Mouse (Mus musculus) retina, postnatal 7 days (tissue): ENCODE data around the gene Gpcpd1.
A peak's percentile ranks its signal among the peaks of the same experiment; 100 is the strongest.

Experiments used
- DNase-seq: peaks from one replicate; pipeline ENCODE4 v3.0.0-alpha.2; 2012; ENCODE audit warnings: low read depth, low spot score

Gpcpd1 gene

GRCm38 (mm10) chr2:132586006-132586405 is 1.5 kb downstream of the Gpcpd1 start:
- DNase-seq: no peak

- DNase-seq: no peak
These were observed 3.3 kb downstream of the Gpcpd1 start for GRCm38 (mm10) chr2:132584191-132584590.

- DNase-seq: no peak
These were observed 4.4 kb downstream of the Gpcpd1 start for GRCm38 (mm10) chr2:132583126-132583525.

GRCm38 (mm10) chr2:132582227-132582626 is 5.3 kb downstream of the Gpcpd1 start:
- peak; percentile 24 for DNase-seq

GRCm38 (mm10) chr2:132579689-132580088 is 7.8 kb downstream of the Gpcpd1 start:
- DNase-seq: no peak

- no peak for DNase-seq
These were observed 8.8 kb downstream of the Gpcpd1 start for GRCm38 (mm10) chr2:132578711-132579110.

GRCm38 (mm10) chr2:132578059-132578458 is 9.5 kb downstream of the Gpcpd1 start:
- peak; percentile 90 for DNase-seq

GRCm38 (mm10) chr2:132577431-132577981 is 10.0 kb downstream of the Gpcpd1 start:
- DNase-seq: peak; percentile 35

GRCm38 (mm10) chr2:132576522-132577135 is 10.9 kb downstream of the Gpcpd1 start:
- no peak for DNase-seq

- no peak for DNase-seq
These were observed 11.6 kb downstream of the Gpcpd1 start for GRCm38 (mm10) chr2:132575759-132576439.

- no peak for DNase-seq
These were observed 12.3 kb downstream of the Gpcpd1 start for GRCm38 (mm10) chr2:132575256-132575655.

- DNase-seq: no peak
These were observed 14.2 kb downstream of the Gpcpd1 start for GRCm38 (mm10) chr2:132573280-132573679.

- no peak for DNase-seq
These were observed 14.9 kb downstream of the Gpcpd1 start for GRCm38 (mm10) chr2:132572651-132573050.

- DNase-seq: no peak
These were observed 16.2 kb downstream of the Gpcpd1 start for GRCm38 (mm10) chr2:132571301-132571700.

GRCm38 (mm10) chr2:132570869-132571268 is 16.7 kb downstream of the Gpcpd1 start:
- DNase-seq: no peak

- DNase-seq: no peak
These were observed 17.8 kb downstream of the Gpcpd1 start for GRCm38 (mm10) chr2:132569686-132570085.

- DNase-seq: no peak
These were observed 20.1 kb downstream of the Gpcpd1 start for GRCm38 (mm10) chr2:132567414-132567813.

- DNase-seq: no peak
These were observed 25.7 kb downstream of the Gpcpd1 start for GRCm38 (mm10) chr2:132561860-132562259.

GRCm38 (mm10) chr2:132527864-132528263 is 59.7 kb downstream of the Gpcpd1 start:
- no peak for DNase-seq

- DNase-seq: no peak
These were observed 60.5 kb downstream of the Gpcpd1 start for GRCm38 (mm10) chr2:132526894-132527532.

- DNase-seq: no peak
These were observed 61.4 kb downstream of the Gpcpd1 start for GRCm38 (mm10) chr2:132526110-132526509.
